Mouse (Mus musculus) kidney, adult 2 months (tissue): ENCODE data around the gene Npas3. TPM values are rescaled to one million over a fixed set of nuclear protein-coding genes. Genes with fewer than 3 reads are reported as not detected.

ENCODE experiments used
- DNase-seq: peaks from one replicate; pipeline ENCODE4 v3.0.0; 2021
- H3K27ac ChIP-seq: fragments of 200-500 bp; 2 replicates; pipeline ENCODE4 v1.5.1; 2012; ENCODE audit warnings: low read depth, low read length, control low read depth, inconsistent platforms; ENCODE audit not compliant: insufficient read depth
- H3K27me3 ChIP-seq: fragments of 200-500 bp; replicated peaks from 2 replicates; pipeline ENCODE4 v1.6.1; 2012; ENCODE audit warnings: mild to moderate bottlenecking, moderate library complexity, low read length, inconsistent platforms; ENCODE audit not compliant: control insufficient read depth, insufficient read depth
- H3K36me3 ChIP-seq: fragments of 200-500 bp; 2 replicates; pipeline ENCODE4 v1.6.1; 2012; ENCODE audit warnings: mild to moderate bottlenecking, moderate library complexity, low read length, inconsistent platforms; ENCODE audit not compliant: control insufficient read depth, insufficient read depth
- H3K4me1 ChIP-seq: fragments of 200-500 bp; 2 replicates; pipeline ENCODE4 v1.6.1; 2011; ENCODE audit warnings: low read length; ENCODE audit not compliant: control insufficient read depth, insufficient read depth
- H3K4me3 ChIP-seq: fragments of 200-500 bp; 2 replicates; pipeline ENCODE4 v1.5.1; 2011; ENCODE audit warnings: mild to moderate bottlenecking, low read depth, low read length, control low read depth; ENCODE audit not compliant: insufficient read depth
- CTCF ChIP-seq: fragments of 200-500 bp; conservative IDR thresholded peaks from 2 replicates; pipeline ENCODE4 v1.5.1; 2011; ENCODE audit warnings: low read depth, mild to moderate bottlenecking, control low read depth, low read length, moderate library complexity, mixed read lengths; ENCODE audit not compliant: insufficient read depth, insufficient read length
- POLR2A ChIP-seq: fragments of 200-500 bp; IDR thresholded peaks from one replicate; pipeline ENCODE4 v1.6.1; 2011; ENCODE audit warnings: low read depth, low read length, control low read depth
- WGBS: fragments of 180-500 bp; shearing (Covaris S2); methylation state at CpG from one replicate; pipeline ENCODE4 v1.1.7; 2018; 5-methylcytosine and 5-hydroxymethylcytosine counted together
- polyA plus RNA-seq: library from polyadenylated mRNA; depleted of rRNA; stranded (reverse); fragments of >200 nt; gene quantifications from 2 replicates; pipeline ENCODE4 v1.2.3, GENCODE M21; 2012

The Npas3 gene
- polyA plus RNA-seq, 1 experiment = 0.11 TPM

- no peaks in the 10 kb centered on the region for H3K27me3 ChIP-seq
- H3K4me3 ChIP-seq = no peak overlapping the region
- no peaks in the 10 kb centered on the region for H3K4me1 ChIP-seq
- no peaks in the 10 kb centered on the region for H3K36me3 ChIP-seq
- TF ChIP-seq POLR2A (no peak), CTCF (no peak)
- WGBS = 90% methylated on average over 2 of the region's 2 CpGs
- DNase-seq = no peak
- no peak overlapping the region for H3K27ac ChIP-seq
Measured at GRCm38 (mm10) chr12:53529345-53529744, 280.9 kb downstream of the Npas3 start.

DNA sequence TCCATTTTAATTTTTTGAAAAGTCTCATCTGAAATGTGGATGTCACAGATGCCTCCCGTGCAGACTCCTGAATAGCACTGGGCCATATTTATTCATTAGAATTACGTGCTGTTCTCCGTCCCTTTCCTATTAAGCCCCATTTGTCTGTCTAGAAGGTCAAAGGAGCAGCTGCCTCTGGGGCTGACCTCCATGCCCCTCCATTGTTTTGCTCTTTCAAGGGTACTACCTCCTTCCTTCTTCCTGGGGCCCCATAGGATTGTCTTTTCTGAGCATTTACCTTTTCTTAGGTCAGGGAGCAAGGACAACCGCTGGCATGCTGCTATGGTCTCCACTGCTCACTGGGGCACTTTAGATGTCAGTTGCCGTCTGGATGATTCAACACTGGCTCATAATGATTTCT, 288.3 kb downstream of the Npas3 start:
- no peak for DNase-seq
- Histone ChIP-seq H3K27ac (no peak overlapping the region), H3K36me3 (no peaks in the 10 kb centered on the region), H3K4me3 (no peak overlapping the region), H3K27me3 (no peaks in the 10 kb centered on the region), H3K4me1 (no peaks in the 10 kb centered on the region)
- TF ChIP-seq CTCF (no peak), POLR2A (no peak)
- WGBS = 67% methylated on average over 5 of the region's 5 CpGs

DNA sequence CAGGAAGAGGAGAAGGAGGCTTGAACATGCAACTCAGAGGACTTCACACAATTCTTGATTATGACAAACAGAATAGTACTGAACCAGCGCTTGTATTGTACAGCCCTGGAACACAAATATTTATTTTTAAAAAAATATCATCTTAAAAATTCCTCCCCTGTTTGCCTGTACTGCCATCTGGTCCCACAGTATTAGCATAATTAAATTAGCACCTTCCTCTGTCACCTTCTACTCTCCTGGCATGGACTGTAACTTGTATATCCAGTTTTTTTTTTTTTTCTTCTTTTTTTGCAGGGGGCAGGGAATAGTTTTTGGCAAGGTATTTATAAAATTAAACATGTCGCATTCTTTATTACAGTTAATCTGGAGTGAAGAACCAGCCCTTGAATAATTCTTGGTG, 307.9 kb downstream of the Npas3 start:
- H3K27me3 ChIP-seq = no peaks in the 10 kb centered on the region
- H3K36me3 ChIP-seq = no peaks in the 10 kb centered on the region
- no peaks in the 10 kb centered on the region for H3K4me1 ChIP-seq
- DNase-seq = no peak
- WGBS = 90% methylated on average over 2 of the region's 2 CpGs
- TF ChIP-seq CTCF = no peak
- no peak for TF ChIP-seq POLR2A
- H3K27ac ChIP-seq = no peak overlapping the region
- H3K4me3 ChIP-seq = no peak overlapping the region

GRCm38 (mm10) chr12:53558259-53558658, 309.8 kb downstream of the Npas3 start:
- peak; percentile 31 for DNase-seq
- no peak overlapping the region for H3K4me3 ChIP-seq
- TF ChIP-seq CTCF (no peak), POLR2A (no peak)
- no peak overlapping the region for H3K27ac ChIP-seq
- H3K27me3 ChIP-seq = no peaks in the 10 kb centered on the region
- WGBS = 61% methylated on average over 1 of the region's 1 CpGs
- H3K36me3 ChIP-seq = no peaks in the 10 kb centered on the region
- H3K4me1 ChIP-seq = no peaks in the 10 kb centered on the region

GRCm38 (mm10) chr12:53566712-53567387, 318.4 kb downstream of the Npas3 start:
- no peak for DNase-seq
- Histone ChIP-seq H3K36me3 (no peaks in the 10 kb centered on the region), H3K27ac (no peak overlapping the region), H3K4me3 (no peak overlapping the region), H3K4me1 (no peaks in the 10 kb centered on the region), H3K27me3 (no peaks in the 10 kb centered on the region)
- 74% methylated on average over 12 of the region's 12 CpGs for WGBS
- no peak for TF ChIP-seq POLR2A
- TF ChIP-seq CTCF = no peak

- TF ChIP-seq CTCF = no peak
- no peak for TF ChIP-seq POLR2A
- Histone ChIP-seq H3K36me3 (no peaks in the 10 kb centered on the region), H3K27ac (no peak overlapping the region), H3K4me3 (no peak overlapping the region), H3K27me3 (no peaks in the 10 kb centered on the region), H3K4me1 (no peaks in the 10 kb centered on the region)
- no peak for DNase-seq
- WGBS = 87% methylated on average over 5 of the region's 5 CpGs
Measured at GRCm38 (mm10) chr12:53581181-53581580, 332.7 kb downstream of the Npas3 start.

GRCm38 (mm10) chr12:53587249-53587648, 338.8 kb downstream of the Npas3 start:
- TF ChIP-seq CTCF (no peak), POLR2A (no peak)
- no peak overlapping the region for H3K4me3 ChIP-seq
- no peaks in the 10 kb centered on the region for H3K27me3 ChIP-seq
- no peaks in the 10 kb centered on the region for H3K36me3 ChIP-seq
- no peak for DNase-seq
- 88% methylated on average over 5 of the region's 5 CpGs for WGBS
- H3K27ac ChIP-seq = no peak overlapping the region
- H3K4me1 ChIP-seq = no peaks in the 10 kb centered on the region
